Mouse (Mus musculus): ENCODE results near the gene Gm281.

DNA sequence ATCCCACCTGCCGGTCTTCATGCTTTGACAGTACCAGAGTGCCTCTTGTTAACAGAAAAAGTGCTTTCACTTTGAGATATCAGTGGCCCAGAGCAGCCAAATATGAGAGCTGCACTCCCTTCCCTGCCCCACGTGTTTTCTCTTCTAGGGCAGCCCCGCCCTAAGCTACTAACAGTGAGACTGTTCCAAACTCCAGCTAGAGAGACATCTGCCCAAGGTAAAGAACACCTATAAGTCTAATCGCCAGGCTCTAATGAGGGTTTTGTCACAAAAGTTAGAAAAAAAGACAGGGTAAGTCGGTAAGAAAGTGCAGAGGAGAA, 19.7 kb upstream of the Gm281 start:
- TF ChIP-seq CTCF (conservative IDR thresholded peaks at IDR 0.05; ENCODE audit: low read length) = no peak
- no peak for TF ChIP-seq NANOG (IDR thresholded peaks at IDR 0.05; ENCODE audit: borderline replicate concordance, low read length)
- no peak for TF ChIP-seq POU5F1 (IDR thresholded peaks at IDR 0.05; ENCODE audit: borderline replicate concordance, low read length)

Measured in E14TG2a.4 (cell line).